Comparison of ENCODE assay signal across 8 mouse cellular contexts in the genomic region with DNA sequence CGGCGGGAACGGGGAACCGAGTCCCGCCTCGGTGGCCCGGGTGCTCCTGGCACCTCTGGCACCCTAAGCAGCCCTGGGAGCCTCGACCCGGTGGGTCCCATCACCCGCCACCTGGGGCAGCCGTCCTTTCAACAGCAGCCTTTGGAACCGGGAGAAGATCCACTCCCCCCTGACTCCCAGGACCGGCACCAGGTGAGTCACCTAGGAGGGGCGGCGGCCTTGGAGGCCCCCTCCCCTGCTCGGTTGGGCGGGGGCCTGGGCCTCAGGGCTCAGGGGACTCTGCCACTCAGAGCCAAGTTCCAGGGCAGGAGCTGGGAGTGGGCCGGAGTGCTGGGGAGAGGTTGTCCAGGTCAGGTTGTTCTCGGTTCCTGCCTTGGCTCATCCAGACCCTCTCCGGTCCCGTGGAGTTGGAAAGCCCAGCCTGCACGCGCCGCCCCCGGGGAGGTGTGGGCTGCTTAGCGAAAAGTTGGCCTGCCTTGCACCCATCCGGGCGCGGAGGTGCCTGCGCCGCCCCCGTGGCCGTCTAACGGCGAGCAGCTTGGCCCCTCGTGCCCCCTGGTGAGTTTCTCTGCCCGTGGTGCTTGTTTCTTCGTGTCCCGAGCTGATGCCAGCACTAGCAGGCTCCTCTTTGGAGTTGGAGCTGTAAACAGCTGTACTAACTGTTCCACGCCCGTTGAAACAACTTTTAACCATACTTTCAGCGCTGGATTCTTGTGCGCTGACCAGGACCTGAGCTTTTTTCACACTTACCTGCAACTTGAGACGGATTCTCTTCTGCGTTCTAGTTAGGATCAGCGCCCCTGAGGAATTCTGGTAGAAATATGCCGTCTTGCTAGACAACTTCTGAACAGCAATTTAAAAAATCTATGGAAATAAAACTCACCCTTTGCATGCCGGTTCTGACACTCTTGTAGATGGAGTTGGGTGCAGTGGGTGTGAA. TPM values are rescaled to one million over a fixed set of nuclear protein-coding genes. Genes with fewer than 3 reads are reported as not detected.
A peak's percentile ranks its signal among the peaks of the same experiment; 100 is the strongest.
DNase-seq lines count a peak whose midpoint lies in the region; ATAC-seq and TF ChIP-seq lines count a peak whose summit lies in the region.

No protein-coding gene starts in this region.

- no peak for TF ChIP-seq CTCF in CH12.LX (conservative IDR thresholded peaks at IDR 0.05 in 1 of 2, IDR thresholded peaks at IDR 0.05 in 1 of 2; ENCODE audit: low read depth in 2 of 2, low read length in 2 of 2)
- peak; percentile 13; the same call in 1 of the 2 replicates for TF ChIP-seq CTCF in lung, postnatal 0 days (IDR thresholded peaks at IDR 0.05)

- TF ChIP-seq RAD21 in CH12.LX (IDR thresholded peaks at IDR 0.05; ENCODE audit: low read depth, low read length) = no peak

- WGBS in embryonic facial prominence, embryonic 13.5 days = 30% methylated on average over 48 of the region's 48 CpGs
- 14% methylated on average over 47 of the region's 48 CpGs for WGBS in heart, embryonic 13.5 days
- WGBS in kidney, embryonic 15.5 days = 29% methylated on average over 46 of the region's 48 CpGs
- 12% methylated on average over 24 of the region's 48 CpGs for WGBS in lung, postnatal 0 days

- no peak for DNase-seq in CH12.LX (ENCODE audit: extremely low read depth)
- peak; percentile 32 for DNase-seq in Muller cell, postnatal 12 days (ENCODE audit: inconsistent ontology term)
- DNase-seq in lung, postnatal 0 days (ENCODE audit: low spot score) = peak; percentile 18
- peak; percentile 12 for DNase-seq in ovary, postnatal 14 days (ENCODE audit: low spot score)

- H3K27ac ChIP-seq in CH12.LX (ENCODE audit: insufficient read depth, low read depth) = no peak overlapping the region
- H3K27ac ChIP-seq in embryonic facial prominence, embryonic 13.5 days = no peak overlapping the region
- peak overlapping the region; percentile 63 for H3K27ac ChIP-seq in heart, embryonic 13.5 days (replicated peaks)
- 0 out of 2 replicates have a peak overlapping the region, but pooled peaks have one; percentile 41 for H3K27ac ChIP-seq in kidney, embryonic 15.5 days
- no peak overlapping the region for H3K27ac ChIP-seq in lung, postnatal 0 days (ENCODE audit: low read length)

- no peak for TF ChIP-seq POLR2A in CH12.LX (IDR thresholded peaks at IDR 0.05; ENCODE audit: low read depth, low read length)

- no peak overlapping the region for H3K9ac ChIP-seq in CH12.LX (ENCODE audit: insufficient read depth, low read depth)
- H3K9ac ChIP-seq in embryonic facial prominence, embryonic 13.5 days = peak overlapping the region; percentile 66
- peak overlapping the region; percentile 79 for H3K9ac ChIP-seq in heart, embryonic 13.5 days
- H3K9ac ChIP-seq in kidney, embryonic 15.5 days = peak overlapping the region; percentile 50
- peak overlapping the region; percentile 26; the same call in 1 of the 2 replicates for H3K9ac ChIP-seq in lung, postnatal 0 days (replicated peaks; ENCODE audit: low read depth)

- dilution Hi-C loops in CH12.LX (cut with MboI; ENCODE audit: extremely low pct_ligation_motif_present, extremely low pct_unique_long_range_greater_than_20kb, low sequenced_read_pairs) = no loop called here

- peaks cover 2 to 3% of the 10 kb centered on the region in 2 experiments; a peak in 1 of 4 replicates for H3K4me1 ChIP-seq in CH12.LX (ENCODE audit: control insufficient read depth in 1 of 2, insufficient read depth in 2 of 2)
- H3K4me1 ChIP-seq in embryonic facial prominence, embryonic 13.5 days = no peaks in the 10 kb centered on the region
- no peaks in the 10 kb centered on the region for H3K4me1 ChIP-seq in heart, embryonic 13.5 days
- 0 out of 2 replicates have a peak, but pooled peaks cover 2% of the 10 kb centered on the region for H3K4me1 ChIP-seq in kidney, embryonic 15.5 days
- H3K4me1 ChIP-seq in lung, postnatal 0 days (ENCODE audit: insufficient read depth, low read depth, low read length) = no peaks in the 10 kb centered on the region

- in situ Hi-C loops in CH12.LX (cut with MboI; ENCODE audit: low pct_ligation_motif_present, low pct_unique_long_range_greater_than_20kb, low sequenced_read_pairs) = no loop called here

- H3K36me3 ChIP-seq in CH12.LX (replicated peaks in 1 of 2; ENCODE audit: control insufficient read depth in 1 of 2, insufficient read depth in 1 of 2, low read length in 1 of 2) = no peaks in the 10 kb centered on the region
- H3K36me3 ChIP-seq in embryonic facial prominence, embryonic 13.5 days = no peaks in the 10 kb centered on the region
- H3K36me3 ChIP-seq in heart, embryonic 13.5 days = no peaks in the 10 kb centered on the region
- no peaks in the 10 kb centered on the region for H3K36me3 ChIP-seq in kidney, embryonic 15.5 days
- H3K36me3 ChIP-seq in lung, postnatal 0 days (ENCODE audit: insufficient read depth, low read length) = no peaks in the 10 kb centered on the region

- H3K4me2 ChIP-seq in CH12.LX (ENCODE audit: insufficient read depth, low read depth, poor library complexity, severe bottlenecking) = peak overlapping the region; percentile 74
- peak overlapping the region; percentile 79 for H3K4me2 ChIP-seq in embryonic facial prominence, embryonic 13.5 days
- H3K4me2 ChIP-seq in heart, embryonic 13.5 days = peak overlapping the region; percentile 86
- peak overlapping the region; percentile 82 for H3K4me2 ChIP-seq in kidney, embryonic 15.5 days
- H3K4me2 ChIP-seq in lung, postnatal 0 days (replicated peaks; ENCODE audit: low read depth, low read length) = peak overlapping the region; percentile 77

- no peaks in the 10 kb centered on the region for H3K9me3 ChIP-seq in CH12.LX (replicated peaks; ENCODE audit: low read length)
- H3K9me3 ChIP-seq in embryonic facial prominence, embryonic 13.5 days = no peaks in the 10 kb centered on the region
- no peaks in the 10 kb centered on the region for H3K9me3 ChIP-seq in heart, embryonic 13.5 days
- no peaks in the 10 kb centered on the region for H3K9me3 ChIP-seq in kidney, embryonic 15.5 days (replicated peaks)
- H3K9me3 ChIP-seq in lung, postnatal 0 days (ENCODE audit: low read length) = no peaks in the 10 kb centered on the region

- TF ChIP-seq EP300 in CH12.LX (IDR thresholded peaks at IDR 0.05; ENCODE audit: low read length) = no peak
- no peak for TF ChIP-seq EP300 in lung, postnatal 0 days (IDR thresholded peaks at IDR 0.05)

- H3K27me3 ChIP-seq in CH12.LX (replicated peaks) = no peaks in the 10 kb centered on the region
- peaks cover 37% of the 10 kb centered on the region for H3K27me3 ChIP-seq in embryonic facial prominence, embryonic 13.5 days
- peaks cover 24% of the 10 kb centered on the region for H3K27me3 ChIP-seq in heart, embryonic 13.5 days (replicated peaks)
- peaks cover 31% of the 10 kb centered on the region for H3K27me3 ChIP-seq in kidney, embryonic 15.5 days
- H3K27me3 ChIP-seq in lung, postnatal 0 days (replicated peaks; ENCODE audit: insufficient read depth, low read length) = no peaks in the 10 kb centered on the region

- ATAC-seq in embryonic facial prominence, embryonic 13.5 days (ENCODE audit: insufficient number of reproducible peaks, insufficient read depth, low FRiP score, low TSS enrichment, low read depth) = peak; percentile 21; the same call in 1 of the 2 replicates
- ATAC-seq in heart, embryonic 13.5 days (ENCODE audit: extremely low read depth, insufficient number of reproducible peaks, low FRiP score, low TSS enrichment) = no peak; the same call in 1 of the 2 replicates
- ATAC-seq in kidney, embryonic 15.5 days (replicated peaks; ENCODE audit: low FRiP score) = peak; percentile 40
- ATAC-seq in lung, postnatal 0 days = peak; percentile 16
- ATAC-seq in activated CD4-positive, CD25-positive, alpha-beta regulatory T cell, adult 4 months = no peak

- H3K79me2 ChIP-seq in CH12.LX (replicated peaks; ENCODE audit: control insufficient read depth, extremely low read depth, insufficient read depth, poor library complexity, severe bottlenecking) = no peaks in the 10 kb centered on the region

- peak overlapping the region in 2 of 3 experiments; percentile 24 to 54 for H3K4me3 ChIP-seq in CH12.LX (replicated peaks in 1 of 3; ENCODE audit: low read depth in 2 of 3, low read length in 2 of 3, poor library complexity in 1 of 3)
- peak overlapping the region; percentile 57 for H3K4me3 ChIP-seq in embryonic facial prominence, embryonic 13.5 days
- H3K4me3 ChIP-seq in heart, embryonic 13.5 days = peak overlapping the region; percentile 65
- peak overlapping the region; percentile 54 for H3K4me3 ChIP-seq in kidney, embryonic 15.5 days (replicated peaks)
- peak overlapping the region; percentile 47 for H3K4me3 ChIP-seq in lung, postnatal 0 days (ENCODE audit: low read depth, low read length)

TF ChIP-seq in CH12.LX, 34 proteins besides CTCF, POLR2A, EP300 and RAD21:
- no peak for TF ChIP-seq CHD1 (IDR thresholded peaks at IDR 0.05; ENCODE audit: low read depth, low read length)
- TF ChIP-seq NELFE (IDR thresholded peaks at IDR 0.05; ENCODE audit: low read depth, low read length) = no peak
- TF ChIP-seq MAZ (IDR thresholded peaks at IDR 0.05; ENCODE audit: low read depth, low read length) = no peak
- TF ChIP-seq E2F4 (IDR thresholded peaks at IDR 0.05; ENCODE audit: insufficient replicate concordance, low read depth, low read length) = no peak

RNA-seq across cellular contexts. Expression of a gene that starts 0.8 kb away (rescaled TPM):
- total RNA-seq in CH12.LX (2012; rRNA removed) = 0.13 TPM in 2 replicates
- 0.30 and 0.78 TPM in 2 replicates for total RNA-seq in CH12.LX (2014; rRNA removed)
- polyA plus RNA-seq in CH12.LX (2012; ENCODE audit: insufficient read length, low read depth) = 0.40 and 0.42 TPM in 2 replicates
- polyA plus RNA-seq in embryonic facial prominence, embryonic 13.5 days (2015; fragmentation: Nextera tagmentation; extraction: Ambion mirVana) = 3.3 TPM in 2 replicates
- polyA plus RNA-seq in heart, embryonic 13.5 days (2015; fragmentation: Nextera tagmentation; extraction: Ambion mirVana) = 2.0 and 2.2 TPM in 2 replicates
- 1.7 and 1.8 TPM in 2 replicates for polyA plus RNA-seq in kidney, embryonic 15.5 days (2015; fragmentation: Nextera tagmentation; extraction: Ambion mirVana)
- 0.93 and 0.95 TPM in 2 replicates for polyA plus RNA-seq in lung, postnatal 0 days (2015; fragmentation: Nextera tagmentation; extraction: Ambion mirVana)
- polyA plus RNA-seq in activated CD4-positive, CD25-positive, alpha-beta regulatory T cell, adult 4 months (2017; shearing (Covaris generic)) = under 1 TPM in 1 of 2 experiments, not detected in 1; 0.11 TPM

Comparison
In these comparisons a context has a peak if more than half of its experiments do, and no peak if none do; other contexts are left out.
1. H3K27ac ChIP-seq: peak in heart, embryonic 13.5 days (single experiment) and kidney, embryonic 15.5 days (single experiment); none in CH12.LX (single experiment), embryonic facial prominence, embryonic 13.5 days (single experiment) and lung, postnatal 0 days (single experiment).
2. ATAC-seq: peak in embryonic facial prominence, embryonic 13.5 days (single experiment), kidney, embryonic 15.5 days (single experiment) and lung, postnatal 0 days (single experiment); none in heart, embryonic 13.5 days (single experiment) and activated CD4-positive, CD25-positive, alpha-beta regulatory T cell, adult 4 months (single experiment).
3. Peak in every context shown above with its lines, with median percentiles within 50 percentile points of each other: H3K4me2 ChIP-seq and H3K4me3 ChIP-seq.